ENCODE assay signal across 8 mouse cellular contexts in genomic region chr13:28951691-28952575, GRCm38 (mm10). TPM values are rescaled to one million over a fixed set of nuclear protein-coding genes. Genes with fewer than 3 reads are reported as not detected.
A peak's percentile ranks its signal among the peaks of the same experiment; 100 is the strongest.
DNase-seq lines count a peak whose midpoint lies in the region; ATAC-seq and TF ChIP-seq lines count a peak whose summit lies in the region.

No protein-coding gene starts in this region.

- no peaks in the 10 kb centered on the region for H3K36me3 ChIP-seq in ES-Bruce4 (ENCODE audit: control insufficient read depth, insufficient read depth, low read length, poor library complexity, severe bottlenecking)
- no peaks in the 10 kb centered on the region; the same call in 1 of the 2 replicates for H3K36me3 ChIP-seq in embryonic facial prominence, embryonic 11.5 days (replicated peaks; ENCODE audit: control insufficient read depth, insufficient read depth, low read depth, low read length)
- H3K36me3 ChIP-seq in heart, postnatal 0 days (replicated peaks; ENCODE audit: control insufficient read depth, insufficient read depth, low read length), result 0 out of 2 replicates have a peak, but pooled peaks cover 8% of the 10 kb centered on the region

- no peak for TF ChIP-seq CTCF in ES-Bruce4 (IDR thresholded peaks at IDR 0.05; ENCODE audit: low read depth, low read length)
- no peak for TF ChIP-seq CTCF in heart, postnatal 0 days (IDR thresholded peaks at IDR 0.05; ENCODE audit: low read depth)

- TF ChIP-seq EP300 in ES-Bruce4 (IDR thresholded peaks at IDR 0.05; ENCODE audit: insufficient read depth, low read depth, low read length), result no peak
- TF ChIP-seq EP300 in heart, postnatal 0 days (IDR thresholded peaks at IDR 0.05; ENCODE audit: low read depth), result no peak

- peak overlapping the region; percentile 82 for H3K4me3 ChIP-seq in ES-Bruce4 (ENCODE audit: low read depth, low read length)
- H3K4me3 ChIP-seq in embryonic facial prominence, embryonic 11.5 days (ENCODE audit: low read depth, low read length), result peak overlapping the region; percentile 100
- H3K4me3 ChIP-seq in heart, postnatal 0 days (ENCODE audit: low read depth, low read length), result peak overlapping the region; percentile 90

- peaks cover 2% of the 10 kb centered on the region for H3K4me1 ChIP-seq in ES-Bruce4 (ENCODE audit: control insufficient read depth, insufficient read depth, low read length)
- no peaks in the 10 kb centered on the region for H3K4me1 ChIP-seq in embryonic facial prominence, embryonic 11.5 days (ENCODE audit: control insufficient read depth, insufficient read depth, low read length)
- peaks cover 12% of the 10 kb centered on the region; the same call in 1 of the 2 replicates for H3K4me1 ChIP-seq in heart, postnatal 0 days (ENCODE audit: control insufficient read depth, insufficient read depth)

- H3K27me3 ChIP-seq in ES-Bruce4 (ENCODE audit: control insufficient read depth, insufficient read depth, low read length, poor library complexity, severe bottlenecking), result no peaks in the 10 kb centered on the region
- no peaks in the 10 kb centered on the region for H3K27me3 ChIP-seq in embryonic facial prominence, embryonic 11.5 days (ENCODE audit: control insufficient read depth, insufficient read depth, low read length)
- H3K27me3 ChIP-seq in heart, postnatal 0 days (ENCODE audit: control insufficient read depth, insufficient read depth, low read length), result no peaks in the 10 kb centered on the region

- under 1% methylated on average over 81 of the region's 92 CpGs for WGBS in embryonic facial prominence, embryonic 11.5 days
- under 1% methylated on average over 84 of the region's 92 CpGs for WGBS in heart, postnatal 0 days

- no peaks in the 10 kb centered on the region for H3K9me3 ChIP-seq in ES-Bruce4 (replicated peaks; ENCODE audit: control insufficient read depth, insufficient read depth, low read length, poor library complexity, severe bottlenecking)
- H3K9me3 ChIP-seq in embryonic facial prominence, embryonic 11.5 days (replicated peaks; ENCODE audit: control insufficient read depth, low read length), result no peaks in the 10 kb centered on the region
- no peaks in the 10 kb centered on the region for H3K9me3 ChIP-seq in heart, postnatal 0 days (replicated peaks; ENCODE audit: control insufficient read depth, low read length)

- no peak overlapping the region for H3K27ac ChIP-seq in ES-Bruce4 (ENCODE audit: insufficient read depth, low read length)
- peak overlapping the region; percentile 100 for H3K27ac ChIP-seq in embryonic facial prominence, embryonic 11.5 days (replicated peaks; ENCODE audit: low read depth, low read length)
- peak overlapping the region; percentile 97 for H3K27ac ChIP-seq in heart, postnatal 0 days (ENCODE audit: low read depth)

- ATAC-seq in embryonic facial prominence, embryonic 11.5 days (replicated peaks; ENCODE audit: insufficient number of reproducible peaks, low FRiP score, low TSS enrichment, low read depth), result no peak
- 0 out of 2 replicates have a peak, but pooled peaks have one; percentile 0 for ATAC-seq in heart, postnatal 0 days (ENCODE audit: insufficient read depth, low read depth)

- H3K4me2 ChIP-seq in embryonic facial prominence, embryonic 11.5 days (ENCODE audit: low read depth, low read length), result peak overlapping the region; percentile 28
- peak overlapping the region; percentile 67 for H3K4me2 ChIP-seq in heart, postnatal 0 days (ENCODE audit: low read depth, low read length)

- TF ChIP-seq POLR2A in ES-Bruce4 (IDR thresholded peaks at IDR 0.05; ENCODE audit: insufficient read depth, low read length), result no peak

- peak; percentile 48 to 56 for DNase-seq in adrenal gland, adult 18-20 months (ENCODE audit: low spot score in 2 of 2)
- no peak for DNase-seq in embryonic facial prominence, embryonic 11.5 days (ENCODE audit: low spot score)
- DNase-seq in heart, postnatal 0 days (ENCODE audit: low spot score), result no peak
- peak; percentile 33 to 61 for DNase-seq in kidney, postnatal 36 days
- peak; percentile 50 to 52 for DNase-seq in lung, postnatal 4 days
- peak; percentile 16 to 23 for DNase-seq in spleen, postnatal 36 days (ENCODE audit: low spot score in 2 of 2)
- no peak for DNase-seq in yolk sac, embryonic 10.5 days (ENCODE audit: low spot score)

- H3K9ac ChIP-seq in ES-Bruce4 (ENCODE audit: low read depth, poor library complexity, severe bottlenecking), result peak overlapping the region; percentile 77
- H3K9ac ChIP-seq in embryonic facial prominence, embryonic 11.5 days (replicated peaks; ENCODE audit: low read length), result peak overlapping the region; percentile 99
- H3K9ac ChIP-seq in heart, postnatal 0 days (replicated peaks; ENCODE audit: low read depth, low read length), result peak overlapping the region; percentile 95

RNA-seq across cellular contexts. Expression of gene Sox4, which starts 1.6 kb away (rescaled TPM):
- polyA plus RNA-seq in ES-Bruce4 (2011; ENCODE audit: insufficient read depth, insufficient read length, low read depth, missing spikeins), result 31.3 and 32.6 TPM in 2 replicates
- 10 to 100 TPM; 13.0 to 15.8 TPM for total RNA-seq in adrenal gland, adult 18-20 months (2021)
- 111 and 126 TPM in 2 replicates for polyA plus RNA-seq in embryonic facial prominence, embryonic 11.5 days (2014; fragmentation: Nextera tagmentation; extraction: Ambion mirVana)
- total RNA-seq in heart, postnatal 0 days (2014; rRNA removed; ENCODE audit: low replicate concordance), result 87.0 and 98.3 TPM in 2 replicates
- polyA plus RNA-seq in heart, postnatal 0 days (2015; fragmentation: Nextera tagmentation; extraction: Ambion mirVana), result 44.5 and 55.5 TPM in 2 replicates

Comparison
In these comparisons a context has a peak if more than half of its experiments do, and no peak if none do; other contexts are left out.
1. DNase-seq: peak in adrenal gland, adult 18-20 months (2 of 2), kidney, postnatal 36 days (2 of 2), lung, postnatal 4 days (2 of 2) and spleen, postnatal 36 days (2 of 2); none in embryonic facial prominence, embryonic 11.5 days (single experiment), heart, postnatal 0 days (single experiment) and yolk sac, embryonic 10.5 days (single experiment).
2. Peak in every context shown above with its lines, with median percentiles within 50 percentile points of each other: H3K4me3 ChIP-seq and H3K9ac ChIP-seq.